Mouse (Mus musculus) cerebellum, adult 9-11 months (tissue): ENCODE measurements around the gene Ap3b1.

Source experiments
- DNase-seq: peaks from one replicate; pipeline ENCODE4 v3.0.0; 2022

The Ap3b1 gene

DNA sequence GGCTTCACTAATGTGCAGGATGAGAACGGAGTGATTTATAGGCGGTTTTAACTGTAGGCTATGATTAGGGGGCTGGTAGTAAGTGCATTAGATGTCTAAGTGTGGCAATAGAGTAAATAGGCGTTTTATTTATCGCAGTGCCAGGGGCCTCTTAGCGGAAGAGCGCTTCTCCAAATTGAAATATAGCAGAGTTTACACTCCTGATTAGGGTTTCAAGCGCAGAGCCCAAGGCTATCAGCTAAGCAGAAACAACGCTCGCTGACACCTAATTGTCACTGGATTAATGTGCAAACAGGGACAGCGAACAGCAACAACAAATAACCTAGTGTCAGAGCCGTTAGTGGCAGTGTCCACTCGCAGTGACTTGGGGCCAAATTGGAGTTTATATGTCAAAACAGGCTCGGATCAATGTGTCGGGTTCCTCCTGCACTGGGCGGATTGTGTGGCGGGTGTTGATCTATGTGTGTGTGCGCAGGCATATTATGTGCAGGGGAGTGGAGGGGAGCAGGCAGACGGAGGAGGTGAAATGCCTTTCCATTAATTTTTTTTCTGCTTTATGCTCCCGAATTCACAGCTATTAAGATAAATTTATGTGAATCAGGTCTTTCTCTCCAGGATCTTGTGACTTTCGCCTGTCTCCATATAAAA lies 237.8 kb downstream of the Ap3b1 start:
- DNase-seq: no peak

DNA sequence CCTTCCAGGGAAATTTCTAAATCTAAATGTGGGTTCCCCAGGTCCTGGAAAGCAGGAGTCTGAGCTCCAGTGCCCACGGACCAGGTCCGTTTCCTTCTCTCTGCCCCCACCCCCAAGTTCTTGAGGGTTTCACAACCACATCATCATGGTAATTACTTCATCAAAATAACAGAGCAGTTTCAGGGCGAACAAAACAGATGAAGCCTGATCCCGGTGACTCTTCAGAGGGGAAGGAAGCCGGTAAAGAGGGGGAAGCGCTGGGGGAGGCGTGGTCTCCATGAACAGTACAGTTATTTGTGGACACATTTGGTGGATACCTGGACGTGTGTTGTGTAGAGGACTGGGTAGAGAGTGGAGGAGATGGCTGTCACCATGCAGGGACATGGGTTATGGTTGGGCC lies 241.0 kb downstream of the Ap3b1 start:
- DNase-seq: no peak

DNA sequence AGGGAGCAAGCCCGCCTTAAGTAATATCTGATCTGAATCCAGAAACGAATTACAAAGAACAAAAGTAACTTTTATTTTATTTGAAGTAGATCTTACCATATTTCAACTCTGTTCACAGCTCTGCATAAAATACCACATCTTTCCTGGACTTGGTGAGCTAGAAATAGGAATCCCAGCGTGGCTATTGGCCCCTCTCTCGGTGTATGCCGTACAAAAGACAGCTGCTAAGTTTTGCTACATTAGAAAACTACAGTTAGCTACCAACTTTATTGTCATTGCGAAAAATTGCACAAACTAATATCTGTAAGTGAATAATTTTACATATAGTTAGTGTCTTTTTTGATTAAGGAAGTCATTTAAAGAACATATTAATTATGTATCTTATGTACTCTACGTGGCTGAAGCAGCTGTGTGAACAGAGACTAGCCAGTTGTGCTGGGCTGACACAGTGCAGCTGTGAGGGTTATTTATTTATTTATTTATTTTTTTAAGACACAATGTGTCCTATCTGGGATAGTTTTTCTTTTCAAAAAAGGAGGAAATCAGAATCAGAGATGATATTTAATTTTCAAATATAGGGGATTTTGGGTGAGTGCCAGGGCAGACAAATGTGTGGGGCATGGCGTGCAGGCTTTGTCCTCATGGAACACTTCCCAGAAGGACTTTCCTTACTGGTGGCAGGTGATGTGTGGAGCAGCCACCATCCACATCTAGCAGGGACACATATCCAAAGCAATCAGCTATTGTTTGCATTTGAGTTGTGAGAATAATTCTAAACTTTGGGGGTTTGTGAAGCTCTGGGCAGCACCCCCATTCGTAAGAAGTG lies 248.5 kb downstream of the Ap3b1 start:
- no peak for DNase-seq

DNA sequence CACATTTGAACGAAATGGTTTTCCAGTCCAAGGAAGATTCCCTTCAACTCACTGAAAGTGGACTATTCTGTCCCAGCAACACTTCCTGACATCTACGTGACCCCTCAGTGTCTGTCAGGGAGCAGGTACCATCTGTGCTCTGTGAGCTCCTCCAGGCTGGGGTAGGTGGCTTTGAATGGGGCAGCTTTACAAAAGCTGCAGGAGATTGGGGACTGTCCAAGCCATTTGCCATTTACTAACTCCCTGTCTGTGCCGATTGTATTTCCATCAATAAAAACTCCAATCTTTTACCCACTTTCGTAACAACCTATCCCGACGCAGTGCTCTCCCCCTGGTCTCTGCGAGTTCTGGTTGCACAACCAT lies 249.1 kb downstream of the Ap3b1 start:
- DNase-seq: no peak

- DNase-seq: no peak
Measured at GRCm38 (mm10) chr13:94608420-94608831, 249.7 kb downstream of the Ap3b1 start.

DNA sequence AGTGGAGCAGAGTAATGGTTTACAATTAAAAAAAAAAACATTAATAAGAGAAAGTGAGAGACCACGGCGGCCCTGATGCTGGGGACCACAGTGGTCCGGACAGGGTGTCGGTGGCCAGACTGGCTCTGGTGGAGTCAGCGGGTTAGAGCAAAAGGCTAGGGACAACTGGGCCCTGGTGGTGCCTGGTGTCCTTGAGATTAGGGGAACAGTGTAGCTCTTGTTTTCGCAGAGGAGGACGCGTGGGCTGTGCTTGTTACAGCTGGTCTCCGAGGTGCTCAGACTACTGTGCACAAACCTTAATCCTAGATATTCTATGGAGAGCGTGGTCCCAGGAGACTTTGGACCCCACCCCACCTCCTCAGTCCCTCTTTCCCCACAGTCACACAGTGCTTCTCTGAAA lies 250.2 kb downstream of the Ap3b1 start:
- no peak for DNase-seq
